Mouse (Mus musculus) MN1 (cell line): ENCODE data around the gene Hivep1.

Source experiments
- DNase-seq: peaks from one replicate; pipeline ENCODE4 v3.0.0-alpha.2; 2016; ENCODE audit warnings: low spot score

Gene Hivep1

DNA sequence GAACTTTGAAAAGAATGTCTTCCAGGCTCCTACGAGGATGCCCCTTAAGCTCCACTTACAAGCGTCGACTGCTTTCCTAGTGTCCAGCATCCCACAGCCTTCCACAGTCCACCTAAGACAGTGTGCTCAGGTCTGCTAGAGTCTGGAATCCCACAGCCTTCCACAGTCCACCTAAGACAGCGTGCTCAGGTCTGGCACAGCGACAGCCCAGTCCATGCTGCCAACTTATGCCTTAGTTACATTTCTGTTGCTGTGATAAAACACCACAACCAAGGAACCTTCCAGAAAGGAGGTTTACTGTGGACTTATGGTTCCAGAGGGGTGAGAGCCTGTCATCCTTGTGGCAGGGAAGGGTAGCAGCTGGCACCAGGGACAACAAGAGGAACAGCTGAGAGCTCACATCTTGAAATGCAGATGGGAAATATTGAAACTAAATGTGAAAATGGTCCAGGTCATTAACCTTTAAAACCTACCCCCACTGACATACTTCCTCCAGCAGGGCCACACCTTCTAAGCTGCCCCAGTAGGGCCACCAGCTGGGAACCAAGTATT is 25.0 kb downstream of the Hivep1 start:
- DNase-seq, result no peak

DNA sequence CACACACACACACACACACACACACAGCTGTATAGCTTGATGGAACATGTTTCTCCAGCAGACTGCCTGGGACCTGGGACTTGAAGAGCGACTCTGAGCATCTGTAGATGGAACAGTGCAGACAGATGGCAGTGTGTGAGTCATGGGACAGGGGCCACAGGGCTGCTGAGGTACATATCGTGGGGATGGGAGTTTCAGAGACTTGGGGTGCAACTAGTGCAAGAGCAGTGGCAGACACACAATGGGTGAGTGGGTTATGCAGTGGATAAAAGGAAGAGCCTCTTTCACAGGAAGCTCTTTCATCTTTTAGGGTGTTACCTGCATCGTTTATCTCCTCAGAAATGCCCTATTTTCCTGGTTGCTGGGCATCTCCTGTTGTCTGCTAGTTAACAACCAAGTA is 25.8 kb downstream of the Hivep1 start:
- no peak for DNase-seq

DNA sequence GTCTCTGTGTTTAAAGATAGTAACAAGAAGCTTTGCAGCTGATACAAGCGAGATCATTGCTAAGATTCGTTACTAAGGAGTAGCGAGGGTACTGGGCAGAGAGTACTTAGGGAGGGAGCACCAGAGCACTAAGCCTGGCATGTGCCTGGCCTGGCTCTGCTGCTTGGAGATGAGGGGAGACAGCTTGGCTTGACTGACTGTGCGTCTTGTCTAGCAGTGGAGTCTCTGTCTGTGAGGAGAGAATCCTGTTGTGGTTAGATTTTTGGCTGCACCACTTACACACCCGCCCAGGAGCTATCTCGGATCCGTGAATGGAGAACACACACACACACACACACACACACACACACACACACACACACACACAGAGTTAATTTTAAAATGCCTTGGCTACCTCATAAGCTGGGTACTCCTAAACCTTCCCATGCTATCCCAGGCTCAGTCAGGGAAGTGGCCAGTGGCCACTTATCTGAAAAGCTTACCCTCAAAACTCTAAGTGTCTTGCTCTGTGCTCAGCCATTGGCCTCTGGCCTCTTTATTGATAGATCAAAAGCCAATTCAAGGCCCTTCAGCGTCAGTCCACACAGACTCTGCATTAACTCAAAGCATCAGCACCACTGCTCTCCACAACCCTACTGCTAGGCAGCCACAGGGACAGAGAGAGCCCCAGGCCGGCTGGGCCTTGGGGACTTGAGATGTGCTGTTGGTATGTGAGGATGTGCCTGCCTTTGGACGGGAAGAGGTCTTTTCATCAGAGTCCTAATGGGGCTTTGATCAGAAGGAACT is 28.5 kb downstream of the Hivep1 start:
- no peak for DNase-seq

DNA sequence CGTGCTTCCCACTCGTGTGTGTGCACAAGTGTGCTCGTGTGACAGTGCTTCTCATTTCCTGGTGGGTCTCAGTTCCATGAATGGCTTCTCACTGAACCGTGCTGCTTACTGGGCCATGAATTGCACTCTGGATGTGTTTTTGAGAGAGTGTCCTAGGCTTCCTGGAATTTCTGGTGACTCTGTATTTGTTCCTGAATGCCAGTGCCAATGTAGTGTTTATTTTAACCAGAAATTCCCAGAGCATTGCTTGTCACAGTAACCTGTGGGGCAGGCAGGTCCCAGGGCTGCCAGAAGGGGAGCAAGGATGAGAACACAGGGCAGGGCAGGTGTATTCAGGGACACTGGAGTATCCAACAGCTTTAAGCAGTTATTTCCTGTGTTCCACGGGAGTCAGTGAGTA is 36.5 kb downstream of the Hivep1 start:
- DNase-seq, result no peak

DNA sequence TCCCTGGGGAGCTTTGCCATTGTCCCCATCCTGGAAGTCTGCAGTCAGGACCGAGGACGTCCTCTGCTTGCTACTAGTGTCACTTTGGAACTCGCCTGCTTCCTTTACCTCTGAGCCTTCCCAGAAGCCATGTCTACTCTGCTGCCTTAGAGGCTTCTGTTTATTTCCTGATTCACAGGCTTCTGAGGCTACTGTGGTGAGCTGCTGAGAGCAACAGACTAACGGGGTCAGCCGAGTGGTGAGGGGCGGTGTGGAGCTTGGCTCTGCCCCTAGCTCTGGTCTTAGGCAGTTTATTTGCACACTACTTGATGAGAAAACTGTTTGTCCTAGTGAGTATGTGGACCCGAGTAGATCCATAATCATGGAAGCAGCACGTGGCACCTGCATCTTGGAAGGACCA is 37.2 kb downstream of the Hivep1 start:
- no peak for DNase-seq

DNA sequence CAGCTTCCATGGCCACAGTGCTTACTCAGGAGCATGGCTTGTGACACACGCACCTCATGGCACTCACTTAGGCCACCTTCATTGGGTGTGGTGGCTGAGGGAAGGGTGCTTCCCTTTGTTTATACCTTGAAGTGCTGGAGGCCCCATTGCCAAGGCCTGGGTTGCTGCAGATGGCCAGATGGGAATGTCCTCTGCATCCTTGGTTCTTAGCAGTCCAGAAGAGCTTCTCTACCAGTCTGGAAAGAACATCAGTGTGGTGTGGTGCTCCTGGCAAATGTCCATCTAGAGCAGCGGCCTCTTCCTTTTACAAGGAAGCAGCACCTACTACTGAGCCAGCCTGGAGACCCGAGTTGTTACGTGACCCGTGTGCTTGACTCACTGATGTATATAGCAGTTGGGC is 38.9 kb downstream of the Hivep1 start:
- no peak for DNase-seq

DNA sequence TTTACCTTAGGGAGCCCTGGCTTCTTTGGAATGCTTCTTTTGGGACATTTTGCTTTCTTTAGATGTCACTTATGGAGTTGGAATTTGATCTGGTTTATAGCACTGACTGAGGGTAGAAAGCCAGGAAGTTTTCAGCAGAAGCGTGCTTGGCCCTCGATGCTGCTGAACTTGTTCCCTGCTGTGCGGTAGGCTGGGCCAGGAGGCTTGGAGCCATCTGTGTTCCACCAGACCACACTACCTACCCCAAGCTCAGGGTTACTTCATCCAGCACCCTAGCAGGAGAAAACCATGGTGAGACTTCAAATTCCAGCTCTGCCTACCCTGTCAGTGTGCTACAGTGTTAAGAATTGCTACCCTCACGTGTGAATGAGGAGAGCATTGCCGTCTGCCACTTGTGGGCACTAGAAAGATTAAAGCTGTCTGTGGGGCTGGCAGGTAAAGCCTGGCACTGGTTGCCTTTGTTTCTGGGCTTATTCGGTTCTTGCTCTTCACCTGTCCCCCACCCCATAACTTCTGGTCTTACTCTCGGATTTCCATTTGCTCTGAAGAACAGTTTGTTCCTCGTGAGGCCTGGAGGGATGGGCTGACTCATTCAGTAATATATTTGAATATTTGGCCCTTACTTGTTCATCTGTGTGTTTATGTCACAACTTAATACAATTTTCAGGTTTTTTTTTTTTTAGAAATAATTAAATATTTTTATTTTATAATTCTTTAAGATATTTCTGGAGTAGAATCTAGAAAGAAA is 40.7 kb downstream of the Hivep1 start:
- no peak for DNase-seq

DNA sequence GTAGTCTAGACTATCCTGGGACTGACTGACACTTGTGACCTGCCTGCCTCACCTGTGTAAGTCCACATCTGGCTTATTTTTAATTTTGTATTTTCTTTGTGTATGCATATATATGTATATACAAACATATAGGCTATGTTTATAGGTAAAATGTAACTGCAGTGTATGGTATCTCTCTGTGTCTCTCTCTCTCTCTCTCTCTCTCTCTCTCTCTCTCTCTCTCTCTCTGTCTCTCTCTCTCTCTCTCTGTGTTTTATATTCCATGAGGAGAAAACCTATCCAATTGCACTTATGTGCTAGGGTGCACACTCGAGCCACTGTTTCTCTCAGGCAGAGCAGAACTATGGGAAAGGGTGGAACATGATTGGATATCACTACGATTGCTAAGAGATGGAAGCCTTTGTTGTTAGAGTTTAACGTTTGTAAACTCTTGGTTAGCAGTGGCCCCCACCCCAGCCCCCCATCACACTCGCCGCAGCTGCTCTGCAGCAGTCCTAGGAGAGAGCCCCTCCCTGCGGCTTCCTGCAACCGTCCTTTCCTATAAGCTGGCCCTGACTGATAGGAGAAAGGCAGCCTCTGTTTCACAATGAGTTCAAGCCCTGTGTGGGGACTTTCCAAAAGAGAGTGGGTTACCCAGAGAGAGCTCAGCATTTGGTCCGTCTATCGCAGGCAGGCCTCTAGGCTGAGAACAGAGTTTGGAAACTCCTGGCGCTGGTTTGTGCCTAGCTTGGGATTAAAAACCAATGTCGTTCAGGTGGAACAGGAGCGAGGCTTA is 41.6 kb downstream of the Hivep1 start:
- no peak for DNase-seq

DNA sequence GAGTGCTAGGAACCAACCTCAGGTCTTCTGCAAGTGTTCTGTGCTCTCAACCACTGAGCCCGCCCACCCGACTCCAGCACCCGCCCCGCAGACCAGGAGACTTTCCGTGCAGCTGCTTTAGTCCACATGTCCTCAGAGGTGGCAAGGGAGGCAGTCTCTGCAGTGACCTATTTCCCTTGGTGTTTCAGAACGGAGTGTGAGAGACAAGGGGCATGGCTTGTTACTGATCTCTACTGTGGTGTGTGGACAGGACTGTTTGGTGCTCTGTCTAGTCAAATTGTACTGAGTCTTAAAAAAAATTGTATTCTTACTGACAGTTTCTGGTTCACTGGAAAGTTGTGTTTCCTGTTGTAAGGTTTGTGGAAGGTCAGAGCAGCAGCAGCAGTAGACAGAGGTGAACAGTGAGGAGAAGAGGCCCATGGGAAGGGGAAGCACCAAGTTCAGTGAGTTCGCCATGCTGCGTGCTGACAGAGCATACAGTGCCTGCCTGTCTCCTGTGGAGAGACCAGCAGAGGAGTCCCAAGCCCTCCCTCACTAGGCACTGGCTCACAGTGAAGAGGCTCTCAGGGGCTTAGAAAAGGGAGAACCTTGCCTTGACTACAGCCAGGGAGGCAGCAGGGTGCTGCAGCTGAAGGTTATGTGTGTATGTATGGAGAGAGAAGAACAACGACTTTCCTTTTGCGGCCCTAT is 44.1 kb downstream of the Hivep1 start:
- DNase-seq, result no peak

DNA sequence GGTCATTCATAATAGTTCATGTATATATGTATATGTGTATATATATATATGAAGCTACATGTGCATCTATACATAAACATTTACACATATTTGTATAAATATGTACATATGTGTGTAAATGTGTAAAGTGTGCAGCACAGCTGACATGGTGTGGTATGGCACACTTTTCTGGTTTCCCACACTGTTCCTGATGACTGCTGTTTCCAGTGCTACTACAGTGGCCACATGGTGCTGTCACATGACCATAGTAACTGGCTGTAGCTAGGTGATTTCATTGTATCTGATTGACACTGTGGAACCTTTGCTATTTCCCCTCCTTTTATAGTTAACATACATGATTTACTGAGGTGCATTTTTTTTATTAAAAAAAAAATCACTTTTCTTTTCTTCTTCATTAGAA is 45.3 kb downstream of the Hivep1 start:
- no peak for DNase-seq

DNA sequence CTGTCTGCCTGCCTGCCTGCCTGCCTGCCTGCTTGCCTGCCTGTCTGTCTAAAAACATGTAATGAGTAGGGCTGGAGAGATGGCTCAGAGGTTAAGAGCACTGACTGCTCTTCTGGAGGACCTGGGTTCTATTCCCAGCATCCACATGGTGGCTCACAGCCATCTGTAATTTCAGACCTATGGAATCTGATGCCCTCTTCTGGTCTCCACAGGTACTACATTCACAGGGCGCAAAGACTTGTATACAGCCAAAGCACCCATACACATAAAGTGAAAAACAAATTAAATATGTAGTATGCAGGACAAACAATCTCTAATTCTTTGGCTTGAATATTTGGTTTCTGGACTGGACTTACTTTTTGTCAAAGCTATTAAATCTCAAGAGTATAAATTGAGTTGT is 46.7 kb downstream of the Hivep1 start:
- DNase-seq, result no peak

DNA sequence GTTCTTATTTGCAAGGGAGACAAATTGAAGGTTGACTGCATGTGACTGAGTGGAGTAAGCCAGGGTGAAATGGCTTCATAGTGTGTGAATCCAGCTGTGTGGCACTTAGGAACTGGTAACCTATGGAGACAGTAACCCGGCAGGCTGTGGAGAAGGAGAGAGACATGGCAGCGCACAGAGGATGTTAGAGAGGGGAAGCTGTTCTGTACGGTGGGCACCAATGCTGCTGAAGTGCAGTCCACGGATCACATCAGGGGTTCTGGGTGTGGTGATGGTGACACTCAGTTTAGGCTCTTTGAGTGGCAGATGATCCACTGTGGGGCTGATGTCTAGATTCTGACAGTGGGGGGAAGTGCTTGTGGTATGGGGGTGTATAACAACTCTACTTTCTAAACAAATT is 47.7 kb downstream of the Hivep1 start:
- no peak for DNase-seq

DNA sequence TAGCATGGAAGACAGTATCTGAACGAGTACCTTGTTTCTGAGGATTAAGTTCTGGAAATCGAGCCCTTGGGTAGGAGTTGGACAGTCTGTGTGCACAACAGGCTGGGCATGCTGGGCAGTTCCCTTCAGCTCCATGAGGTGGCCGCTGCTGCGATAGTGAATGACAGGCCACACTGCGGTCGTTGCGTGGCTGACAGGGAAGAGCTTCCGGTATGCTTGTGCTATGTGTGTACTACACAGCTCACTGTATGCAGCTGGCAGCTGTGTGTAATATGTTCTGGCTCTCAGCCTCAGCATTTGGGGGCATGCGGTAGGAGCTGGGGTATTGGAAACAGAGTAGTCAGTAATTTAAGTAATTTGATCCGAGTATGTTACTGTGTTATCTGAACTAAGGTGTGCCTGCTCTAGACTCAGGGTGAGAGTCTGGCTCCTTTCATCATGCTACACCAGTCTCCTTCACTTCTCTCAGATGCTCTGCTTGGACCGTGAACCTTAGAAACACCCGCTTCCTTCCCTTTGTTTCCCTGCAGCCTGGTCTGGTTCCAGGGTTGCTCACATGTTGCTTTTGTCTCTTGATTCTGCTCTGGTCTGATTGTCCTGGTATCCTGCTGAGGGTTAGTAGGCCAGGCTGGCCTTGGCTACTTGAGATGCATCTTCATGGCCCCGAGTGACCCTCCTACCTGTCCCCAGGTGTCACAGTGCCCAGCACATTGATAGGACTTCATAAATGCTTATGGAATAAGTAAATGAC is 49.8 kb downstream of the Hivep1 start:
- peak; percentile 64 for DNase-seq

DNA sequence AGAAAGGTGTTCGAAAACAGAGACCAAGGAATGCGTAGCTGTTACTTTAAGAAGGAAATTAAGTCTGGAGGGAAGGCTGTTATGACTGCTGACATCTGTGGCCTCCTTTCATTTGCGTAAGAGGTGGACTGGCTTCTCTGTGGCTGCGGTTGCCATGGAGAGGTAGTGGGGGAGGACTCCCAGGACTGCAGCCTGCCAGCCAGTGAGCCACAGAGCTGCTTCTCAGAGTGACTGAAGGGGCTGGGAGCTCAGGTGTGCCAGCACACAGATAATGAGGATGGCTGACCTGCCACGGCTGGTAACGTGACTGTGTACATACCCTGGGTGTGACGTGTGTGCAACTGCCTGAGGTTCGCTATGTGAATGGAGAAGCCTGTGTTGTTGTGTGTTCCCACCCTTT is 51.2 kb downstream of the Hivep1 start:
- DNase-seq, result peak; percentile 81

DNA sequence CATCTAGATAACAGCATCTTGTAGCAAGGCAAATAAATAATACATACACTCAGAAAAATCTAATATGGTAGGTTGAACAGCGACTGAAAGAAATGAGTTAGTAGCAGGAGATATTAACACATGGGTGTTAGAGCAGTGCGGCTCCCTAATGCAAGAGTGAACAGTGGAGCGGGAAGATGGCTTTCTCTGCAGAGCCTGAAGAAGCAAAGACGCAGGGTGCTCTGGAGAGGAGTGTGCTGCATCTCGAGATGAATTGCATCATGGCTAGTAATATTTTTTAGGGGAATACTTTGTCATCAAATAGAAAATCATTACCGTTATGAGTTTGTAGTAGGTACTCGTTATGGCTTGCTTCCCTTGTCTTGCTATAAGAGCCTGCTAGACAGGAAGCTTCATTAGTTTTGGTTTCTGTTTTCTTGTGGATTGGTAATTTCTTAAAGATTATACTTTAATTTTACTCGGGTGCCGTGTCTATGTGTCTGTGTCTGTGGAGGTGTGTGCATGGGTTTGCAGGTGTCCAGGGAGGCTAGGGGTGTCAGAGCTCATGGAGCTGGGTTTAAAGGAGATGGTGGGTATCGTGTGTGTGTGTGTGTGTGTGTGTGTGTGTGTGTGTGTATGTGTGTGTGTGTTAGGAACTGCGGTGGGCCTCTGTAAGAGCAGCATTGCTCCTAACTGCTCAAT is 51.8 kb downstream of the Hivep1 start:
- DNase-seq, result peak; percentile 40

DNA sequence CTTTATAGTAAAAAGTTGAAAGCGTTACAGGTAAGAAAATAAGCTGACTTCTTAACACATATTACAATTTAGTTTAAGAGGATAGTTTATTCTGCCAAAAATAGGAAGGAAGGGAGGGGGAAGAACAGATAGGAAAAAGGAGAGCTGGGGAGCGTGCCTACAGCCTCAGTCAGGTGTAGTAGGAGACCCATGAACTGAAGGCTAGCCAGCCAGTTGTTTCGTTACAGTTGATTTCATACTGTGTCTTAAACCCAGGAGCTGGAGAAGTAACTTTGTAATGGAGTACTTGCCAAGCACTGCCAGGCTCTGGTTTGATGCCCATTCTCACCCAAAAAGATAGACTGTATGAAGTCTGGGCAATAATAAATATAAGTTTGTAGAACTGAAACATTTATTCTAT is 52.5 kb downstream of the Hivep1 start:
- no peak for DNase-seq

DNA sequence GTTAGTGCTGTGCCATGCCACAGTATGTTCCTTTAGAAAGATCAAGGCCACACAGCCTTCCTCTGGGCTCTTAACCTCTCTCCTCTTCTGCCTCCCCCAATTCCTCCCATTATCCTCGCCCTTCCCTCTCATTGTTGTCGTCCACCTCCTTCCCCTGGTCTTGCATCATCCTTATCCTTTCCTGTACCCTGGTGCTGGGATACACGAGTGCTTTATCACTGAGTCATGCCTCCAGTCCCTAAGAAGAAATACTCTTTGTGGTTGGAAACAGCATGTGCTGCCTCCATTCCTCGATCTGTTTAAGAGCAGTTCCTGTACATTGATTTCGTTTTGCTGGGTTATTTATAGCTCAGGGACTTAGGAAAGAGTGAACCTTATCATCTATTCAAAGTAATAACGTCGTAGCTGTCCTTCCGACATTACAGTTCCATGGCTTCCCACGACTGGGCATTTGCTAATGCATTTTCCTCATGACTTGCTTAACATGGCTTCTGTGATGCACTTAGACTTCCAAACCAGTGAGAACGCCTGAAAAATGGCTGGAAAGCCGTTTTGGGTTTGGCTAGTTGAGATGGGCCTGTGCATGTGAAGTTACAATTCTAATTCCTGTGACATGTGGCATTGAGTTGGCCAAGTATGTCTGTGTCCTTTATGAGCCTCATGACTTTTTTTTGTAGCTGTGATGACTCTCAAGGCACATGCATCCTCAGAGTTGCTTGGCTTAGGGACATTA is 56.8 kb downstream of the Hivep1 start:
- peak; percentile 46 for DNase-seq

DNA sequence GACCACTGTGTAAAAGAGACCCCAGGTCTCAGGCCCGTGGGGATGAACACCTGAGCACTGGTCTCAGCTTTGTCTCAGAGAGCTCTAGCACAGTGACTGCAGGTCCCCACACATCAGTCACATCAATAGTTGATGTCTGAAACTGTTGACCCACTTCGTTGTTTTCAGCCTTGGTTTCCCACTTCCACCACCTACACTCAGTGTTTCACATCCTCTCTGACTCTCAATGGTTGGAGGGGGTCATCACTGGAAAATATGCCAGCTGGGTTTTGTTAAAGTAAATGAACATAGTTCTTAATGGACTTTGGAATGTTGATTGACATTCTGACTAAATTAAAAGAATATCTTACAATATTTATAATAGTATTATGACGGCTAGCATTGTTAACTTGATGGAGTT is 58.6 kb downstream of the Hivep1 start:
- no peak for DNase-seq

DNA sequence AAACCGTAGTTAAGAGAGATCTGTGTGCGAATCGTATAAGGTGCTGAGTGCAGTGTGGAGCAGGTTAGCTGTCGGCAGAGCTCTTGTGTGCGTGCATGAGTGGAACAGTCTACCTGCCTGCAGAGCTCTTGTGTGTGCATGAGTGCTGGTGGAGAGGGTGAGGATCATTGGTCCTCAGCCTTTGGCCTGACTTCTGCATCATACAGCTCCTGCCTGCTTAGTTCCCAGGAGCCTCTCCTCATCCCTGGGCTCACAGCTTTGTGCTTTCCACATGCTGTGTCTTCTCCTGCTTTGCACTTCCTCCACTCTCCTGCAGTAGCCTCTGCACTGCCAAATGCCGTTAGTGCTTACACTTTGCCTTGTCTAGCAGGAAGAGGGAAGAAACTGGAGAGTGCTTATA is 60.2 kb downstream of the Hivep1 start:
- DNase-seq, result no peak

DNA sequence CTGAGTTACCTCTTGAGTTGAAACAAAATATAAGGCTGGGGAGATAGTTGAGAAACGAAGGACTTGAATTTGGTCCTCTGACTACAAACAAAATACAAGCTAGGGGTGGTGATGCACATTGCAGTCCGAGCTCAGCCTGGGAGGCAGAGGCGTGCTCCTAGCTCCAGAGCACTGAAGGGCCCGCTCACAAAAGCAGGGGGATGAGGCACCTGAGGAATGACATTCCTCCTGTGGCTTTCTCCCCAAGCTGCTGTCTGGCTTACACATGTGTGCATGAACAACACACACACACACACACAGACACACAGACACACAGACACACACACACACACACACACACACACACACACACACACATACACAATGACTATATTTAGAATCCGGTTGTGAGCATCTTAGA is 60.9 kb downstream of the Hivep1 start:
- no peak for DNase-seq
